Mouse (Mus musculus): ENCODE results near the gene Hook2. TPM values are rescaled to one million over a fixed set of nuclear protein-coding genes. Genes with fewer than 3 reads are reported as not detected.

Hook2 gene
- polyA plus RNA-seq, 1 experiment from 2014 or later, result 4.9 TPM

DNA sequence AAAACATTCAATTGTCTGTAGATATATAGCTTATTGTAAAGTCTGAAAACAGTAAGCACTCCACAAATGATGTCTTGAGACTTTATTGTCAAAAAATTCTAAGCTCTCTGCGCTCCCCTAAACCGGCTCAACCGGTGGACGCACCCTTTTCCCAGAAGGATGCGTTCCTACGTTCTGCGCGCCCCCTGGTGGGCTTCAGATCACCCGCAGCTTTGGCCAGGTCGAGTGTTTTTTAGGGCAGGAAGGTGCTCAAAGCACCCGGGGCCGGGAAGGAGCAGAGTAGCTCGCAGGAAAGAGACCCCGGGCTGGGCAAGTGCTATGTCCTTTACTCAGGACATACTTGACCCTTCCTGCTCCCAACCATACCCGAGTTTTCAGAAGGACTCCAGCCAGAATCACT lies 593 bp upstream of the Hook2 start:
- H3K4me3 ChIP-seq (ENCODE audit: inconsistent target), result peak overlapping the region; percentile 42
- WGBS (ENCODE audit: missing documents), result 1% methylated on average over 15 of the region's 15 CpGs
- peak overlapping the region; percentile 55 for H3K27ac ChIP-seq
- H3K36me3 ChIP-seq (ENCODE audit: inconsistent target), result no peaks in the 10 kb centered on the region
- H3K79me2 ChIP-seq (ENCODE audit: inconsistent target), result no peaks in the 10 kb centered on the region

- 10% methylated on average over 15 of the region's 15 CpGs for WGBS (ENCODE audit: missing documents)
- Histone ChIP-seq H3K4me3 (ENCODE audit: inconsistent target) (peak overlapping the region; percentile 42), H3K36me3 (ENCODE audit: inconsistent target) (no peaks in the 10 kb centered on the region), H3K27ac (no peak overlapping the region), H3K79me2 (ENCODE audit: inconsistent target) (no peaks in the 10 kb centered on the region)
These were observed 433 bp downstream of the Hook2 start for GRCm38 (mm10) chr8:84990836-84991235.

- 94% methylated on average over 9 of the region's 9 CpGs for WGBS (ENCODE audit: missing documents)
- H3K27ac ChIP-seq, result no peak overlapping the region
- no peaks in the 10 kb centered on the region for H3K36me3 ChIP-seq (ENCODE audit: inconsistent target)
- H3K79me2 ChIP-seq (ENCODE audit: inconsistent target), result no peaks in the 10 kb centered on the region
- H3K4me3 ChIP-seq (ENCODE audit: inconsistent target), result no peak overlapping the region
These were observed 4.0 kb downstream of the Hook2 start for GRCm38 (mm10) chr8:84994375-84994774.

- WGBS (ENCODE audit: missing documents), result 96% methylated on average over 18 of the region's 25 CpGs
- H3K27ac ChIP-seq, result no peak overlapping the region
- H3K36me3 ChIP-seq (ENCODE audit: inconsistent target), result no peaks in the 10 kb centered on the region
- no peak overlapping the region for H3K4me3 ChIP-seq (ENCODE audit: inconsistent target)
- H3K79me2 ChIP-seq (ENCODE audit: inconsistent target), result no peaks in the 10 kb centered on the region
These were observed 5.3 kb downstream of the Hook2 start for GRCm38 (mm10) chr8:84995680-84996079.

DNA sequence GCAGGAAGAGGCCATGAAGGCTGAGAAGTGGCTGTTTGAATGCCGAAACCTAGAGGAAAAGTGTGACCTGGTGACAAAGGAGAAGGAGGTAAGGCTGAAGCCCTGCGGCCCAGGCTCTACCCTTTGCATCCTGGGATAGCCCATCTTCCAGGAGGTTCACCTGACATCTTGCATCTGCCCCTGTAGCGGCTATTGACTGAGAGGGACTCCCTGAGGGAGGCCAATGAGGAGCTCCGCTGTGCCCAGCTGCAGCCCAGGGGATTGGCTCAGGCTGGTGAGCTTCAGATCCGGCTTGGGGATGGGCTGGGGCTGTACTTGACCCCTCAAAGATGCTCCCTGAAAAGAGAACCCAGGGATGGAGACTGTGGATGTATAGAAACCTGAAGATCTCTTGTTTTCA lies 6.6 kb downstream of the Hook2 start:
- no peaks in the 10 kb centered on the region for H3K36me3 ChIP-seq (ENCODE audit: inconsistent target)
- no peak overlapping the region for H3K4me3 ChIP-seq (ENCODE audit: inconsistent target)
- 98% methylated on average over 5 of the region's 5 CpGs for whole genome bisulfite sequencing (ENCODE audit: missing documents)
- no peak overlapping the region for H3K27ac ChIP-seq
- H3K79me2 ChIP-seq (ENCODE audit: inconsistent target), result no peaks in the 10 kb centered on the region

- no peak overlapping the region for H3K4me3 ChIP-seq (ENCODE audit: inconsistent target)
- H3K27ac ChIP-seq, result no peak overlapping the region
- H3K36me3 ChIP-seq (ENCODE audit: inconsistent target), result no peaks in the 10 kb centered on the region; the same call in 1 of the 2 replicates
- no peaks in the 10 kb centered on the region for H3K79me2 ChIP-seq (ENCODE audit: inconsistent target)
- WGBS (ENCODE audit: missing documents), result 13% methylated on average over 18 of the region's 19 CpGs
These were observed 7.4 kb downstream of the Hook2 start for GRCm38 (mm10) chr8:84997649-84998295.

- Histone ChIP-seq H3K4me3 (ENCODE audit: inconsistent target) (no peak overlapping the region), H3K79me2 (ENCODE audit: inconsistent target) (no peaks in the 10 kb centered on the region), H3K27ac (no peak overlapping the region), H3K36me3 (ENCODE audit: inconsistent target) (no peaks in the 10 kb centered on the region; the same call in 1 of the 2 replicates)
- 34% methylated on average over 25 of the region's 25 CpGs for WGBS (ENCODE audit: missing documents)
These were observed 17.3 kb downstream of the Hook2 start for GRCm38 (mm10) chr8:85007686-85008085.

GRCm38 (mm10) chr8:85011242-85011641 lies 20.8 kb downstream of the Hook2 start:
- Histone ChIP-seq H3K79me2 (ENCODE audit: inconsistent target) (no peaks in the 10 kb centered on the region), H3K4me3 (ENCODE audit: inconsistent target) (no peak overlapping the region), H3K36me3 (ENCODE audit: inconsistent target) (no peaks in the 10 kb centered on the region), H3K27ac (no peak overlapping the region)
- WGBS (ENCODE audit: missing documents), result 15% methylated on average over 28 of the region's 28 CpGs

- Histone ChIP-seq H3K79me2 (ENCODE audit: inconsistent target) (no peaks in the 10 kb centered on the region), H3K36me3 (ENCODE audit: inconsistent target) (peaks cover 10% of the 10 kb centered on the region), H3K27ac (no peak overlapping the region), H3K4me3 (ENCODE audit: inconsistent target) (no peak overlapping the region)
- 9% methylated on average over 25 of the region's 26 CpGs for WGBS (ENCODE audit: missing documents)
These were observed 22.9 kb downstream of the Hook2 start for GRCm38 (mm10) chr8:85013230-85013840.

DNA sequence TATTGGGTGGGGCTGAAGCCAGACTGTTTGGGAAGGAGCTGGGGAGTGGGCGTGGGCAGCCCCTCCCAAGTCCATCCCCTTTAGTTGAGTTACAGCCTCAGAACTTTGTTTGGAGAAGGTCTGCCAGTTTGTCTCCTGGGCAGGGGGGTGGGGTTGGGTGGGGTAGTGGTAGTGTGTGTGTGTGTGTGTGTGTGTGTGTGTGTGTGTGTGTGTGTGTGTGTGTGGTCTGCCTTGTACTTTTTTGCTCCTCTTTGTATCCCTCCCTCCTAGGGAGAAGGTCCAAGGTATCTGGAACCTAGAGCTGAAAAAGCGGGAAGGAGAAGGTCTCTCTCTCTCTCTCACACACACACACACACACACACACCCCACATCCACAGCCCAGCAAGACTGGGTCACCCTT lies 24.0 kb downstream of the Hook2 start, which contains the start of gene Best2:
Gene Best2 (minus strand): TSS at position 101 of the 400 bp plus-strand sequence.
- Histone ChIP-seq H3K4me3 (ENCODE audit: inconsistent target) (no peak within 1 kb of the TSS), H3K79me2 (ENCODE audit: inconsistent target) (no peaks in the 10 kb centered on the region), H3K27ac (no peak within 1 kb of the TSS), H3K36me3 (ENCODE audit: inconsistent target) (peaks cover 21% of the 10 kb centered on the region)
- WGBS (ENCODE audit: missing documents), result 70% methylated on average over 1 of the region's 2 CpGs

DNA sequence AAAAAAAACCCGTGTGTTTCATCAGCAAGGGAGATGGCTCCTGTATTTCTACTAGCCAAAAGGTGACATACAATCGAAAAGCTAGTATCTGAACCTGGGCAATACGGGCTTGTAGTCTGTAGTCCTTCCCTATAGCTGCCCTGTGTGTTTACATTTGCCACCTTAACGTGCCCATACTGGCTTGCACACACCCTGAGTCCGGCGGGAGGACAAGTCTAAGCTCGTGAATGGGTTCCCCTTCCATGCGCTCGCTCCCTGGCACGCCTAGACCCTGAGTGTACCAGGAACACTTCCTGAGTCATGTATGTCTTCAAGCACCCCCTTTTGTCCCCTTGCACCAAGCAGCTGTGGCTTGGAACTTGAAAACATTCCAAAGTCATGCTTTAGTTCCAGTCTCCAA lies 26.3 kb downstream of the Hook2 start:
- Histone ChIP-seq H3K4me3 (ENCODE audit: inconsistent target) (no peak overlapping the region), H3K79me2 (ENCODE audit: inconsistent target) (peaks cover 16% of the 10 kb centered on the region), H3K27ac (no peak overlapping the region), H3K36me3 (ENCODE audit: inconsistent target) (peaks cover 44% of the 10 kb centered on the region)
- WGBS (ENCODE audit: missing documents), result 87% methylated on average over 10 of the region's 10 CpGs

DNA sequence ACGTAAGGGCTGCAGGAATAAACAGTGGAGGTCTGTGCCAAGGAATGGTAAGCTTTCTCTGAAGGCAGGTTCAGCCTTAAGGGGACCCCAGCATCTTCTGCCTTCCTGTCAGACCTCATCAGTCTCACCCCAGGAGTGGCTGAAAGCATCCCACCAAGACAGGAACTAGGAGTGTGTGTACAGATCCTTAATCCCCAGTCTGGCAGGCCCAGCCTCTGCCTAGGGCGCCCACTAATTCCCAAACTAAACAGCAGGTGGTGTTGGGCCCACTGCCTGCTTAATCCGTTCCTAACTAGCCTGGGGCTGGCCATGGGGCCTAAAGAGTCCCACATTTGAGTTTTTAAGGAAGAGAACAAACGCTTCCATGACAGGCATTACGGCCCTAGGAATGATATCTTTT lies 26.8 kb downstream of the Hook2 start:
- H3K36me3 ChIP-seq (ENCODE audit: inconsistent target), result peaks cover 49% of the 10 kb centered on the region
- 87% methylated on average over 5 of the region's 5 CpGs for WGBS (ENCODE audit: missing documents)

GRCm38 (mm10) chr8:85021514-85022055 lies 31.2 kb downstream of the Hook2 start:
- H3K79me2 ChIP-seq (ENCODE audit: inconsistent target), result peaks cover 50% of the 10 kb centered on the region
- H3K36me3 ChIP-seq (ENCODE audit: inconsistent target), result peaks cover 61% of the 10 kb centered on the region
- 86% methylated on average over 3 of the region's 3 CpGs for WGBS (ENCODE audit: missing documents)
- H3K27ac ChIP-seq, result no peak overlapping the region
- H3K4me3 ChIP-seq (ENCODE audit: inconsistent target), result no peak overlapping the region

More for the DNA sequence above, 26.8 kb downstream of the Hook2 start:
- peaks cover 21% of the 10 kb centered on the region for H3K79me2 ChIP-seq (ENCODE audit: inconsistent target)
- H3K4me3 ChIP-seq (ENCODE audit: inconsistent target), result no peak overlapping the region
- no peak overlapping the region for H3K27ac ChIP-seq

- WGBS (ENCODE audit: missing documents), result 95% methylated on average over 3 of the region's 3 CpGs
- Histone ChIP-seq H3K4me3 (ENCODE audit: inconsistent target) (peak overlapping the region; percentile 99; the same call in 1 of the 2 replicates), H3K36me3 (ENCODE audit: inconsistent target) (peaks cover 46% of the 10 kb centered on the region), H3K27ac (peak overlapping the region; percentile 98; the same call in 1 of the 2 replicates), H3K79me2 (ENCODE audit: inconsistent target) (peaks cover 68% of the 10 kb centered on the region)
These were observed 33.4 kb downstream of the Hook2 start for GRCm38 (mm10) chr8:85023846-85024245.
